Comparison of ENCODE assay signal across 8 mouse cellular contexts in genomic region chr3:93554379-93554980, GRCm38 (mm10). TPM values are rescaled to one million over a fixed set of nuclear protein-coding genes. Genes with fewer than 3 reads are reported as not detected.
DNase-seq lines count a peak whose midpoint lies in the region; ATAC-seq and TF ChIP-seq lines count a peak whose summit lies in the region.

No protein-coding gene starts in this region.

- peak overlapping the region; percentile 43 for H3K4me3 ChIP-seq in spleen, adult 2 months (ENCODE audit: extremely low read depth, insufficient read depth, insufficient read length)
- H3K4me3 ChIP-seq in embryonic fibroblast, embryonic 13.5 days (ENCODE audit: insufficient read depth, low read length), result peak overlapping the region; percentile 43
- peak overlapping the region; percentile 63 for H3K4me3 ChIP-seq in hindbrain, embryonic 15.5 days
- peak overlapping the region; percentile 67 for H3K4me3 ChIP-seq in stomach, postnatal 0 days (ENCODE audit: low read depth, low read length)

- TF ChIP-seq EP300 in stomach, postnatal 0 days (optimal IDR thresholded peaks at IDR 0.05), result no peak

- peak; percentile 57 for ATAC-seq in hindbrain, embryonic 15.5 days (ENCODE audit: low FRiP score, low read depth)
- ATAC-seq in stomach, postnatal 0 days (ENCODE audit: low FRiP score, low TSS enrichment), result peak; percentile 18
- ATAC-seq in frontal cortex, adult (ENCODE audit: low TSS enrichment), result no peak

- TF ChIP-seq POLR2A in spleen, adult 2 months (IDR thresholded peaks at IDR 0.05; ENCODE audit: low read depth, low read length), result no peak
- TF ChIP-seq POLR2A in embryonic fibroblast, embryonic 13.5 days (IDR thresholded peaks at IDR 0.05; ENCODE audit: low read depth, low read length), result no peak

- 0 out of 2 replicates have a peak, but pooled peaks cover 1% of the 10 kb centered on the region for H3K36me3 ChIP-seq in spleen, adult 2 months (ENCODE audit: control insufficient read depth, insufficient read depth, low read length)
- no peaks in the 10 kb centered on the region for H3K36me3 ChIP-seq in hindbrain, embryonic 15.5 days
- no peaks in the 10 kb centered on the region for H3K36me3 ChIP-seq in stomach, postnatal 0 days (ENCODE audit: control insufficient read depth, insufficient read depth, low read length)

- H3K27me3 ChIP-seq in spleen, adult 2 months (ENCODE audit: control insufficient read depth, insufficient read depth, low read length), result no peaks in the 10 kb centered on the region
- 0 out of 2 replicates have a peak, but pooled peaks cover 5% of the 10 kb centered on the region for H3K27me3 ChIP-seq in hindbrain, embryonic 15.5 days
- no peaks in the 10 kb centered on the region for H3K27me3 ChIP-seq in stomach, postnatal 0 days (ENCODE audit: control insufficient read depth, insufficient read depth, low read length)

- peak overlapping the region; percentile 42 for H3K27ac ChIP-seq in spleen, adult 2 months (ENCODE audit: insufficient read depth, low read length)
- peak overlapping the region; percentile 54 for H3K27ac ChIP-seq in embryonic fibroblast, embryonic 13.5 days (ENCODE audit: insufficient read depth, low read length)
- H3K27ac ChIP-seq in hindbrain, embryonic 15.5 days (replicated peaks), result peak overlapping the region; percentile 1; the same call in 1 of the 2 replicates
- peak overlapping the region; percentile 95 for H3K27ac ChIP-seq in stomach, postnatal 0 days (replicated peaks)

- no peak for DNase-seq in spleen, adult 2 months (ENCODE audit: low read depth in 1 of 2, low spot score in 2 of 2)
- no peak for DNase-seq in spleen, adult 12 weeks (ENCODE audit: low spot score)
- DNase-seq in lung, postnatal 14 days, result peak; percentile 34
- DNase-seq in stomach, postnatal 0 days (ENCODE audit: low spot score), result peak; percentile 15
- no peak for DNase-seq in ovary, adult 18-20 months (ENCODE audit: low spot score)

- peaks cover 43% of the 10 kb centered on the region for H3K4me1 ChIP-seq in spleen, adult 2 months (ENCODE audit: control insufficient read depth, insufficient read depth, insufficient read length)
- peaks cover 19% of the 10 kb centered on the region for H3K4me1 ChIP-seq in embryonic fibroblast, embryonic 13.5 days (ENCODE audit: control insufficient read depth, insufficient read depth, low read length)
- H3K4me1 ChIP-seq in hindbrain, embryonic 15.5 days (replicated peaks), result peaks cover 6% of the 10 kb centered on the region
- peaks cover 5% of the 10 kb centered on the region; the same call in 1 of the 2 replicates for H3K4me1 ChIP-seq in stomach, postnatal 0 days (replicated peaks; ENCODE audit: control insufficient read depth, insufficient read depth)

- TF ChIP-seq CTCF in spleen, adult 2 months (IDR thresholded peaks at IDR 0.05; ENCODE audit: extremely low read depth, insufficient read depth, insufficient read length, insufficient replicate concordance), result no peak
- TF ChIP-seq CTCF in embryonic fibroblast, embryonic 13.5 days (IDR thresholded peaks at IDR 0.05; ENCODE audit: borderline replicate concordance, insufficient read depth, low read length), result no peak
- TF ChIP-seq CTCF in stomach, postnatal 0 days (IDR thresholded peaks at IDR 0.05; ENCODE audit: low read depth), result no peak

- H3K9ac ChIP-seq in hindbrain, embryonic 15.5 days, result peak overlapping the region; percentile 11; the same call in 1 of the 2 replicates
- H3K9ac ChIP-seq in stomach, postnatal 0 days (ENCODE audit: low read length), result peak overlapping the region; percentile 35

- peak overlapping the region; percentile 98 for H3K4me2 ChIP-seq in hindbrain, embryonic 15.5 days
- H3K4me2 ChIP-seq in stomach, postnatal 0 days (replicated peaks; ENCODE audit: low read depth), result peak overlapping the region; percentile 76

- H3K9me3 ChIP-seq in hindbrain, embryonic 15.5 days, result no peaks in the 10 kb centered on the region
- no peaks in the 10 kb centered on the region for H3K9me3 ChIP-seq in stomach, postnatal 0 days (ENCODE audit: control insufficient read depth, low read length)

- 23% methylated on average over 12 of the region's 13 CpGs for WGBS in spleen, adult 2 months
- 23% methylated on average over 13 of the region's 13 CpGs for WGBS in hindbrain, embryonic 15.5 days
- 12% methylated on average over 13 of the region's 13 CpGs for WGBS in stomach, postnatal 0 days

RNA-seq across cellular contexts. Expression of gene S100a10, which starts 0.4 kb away (rescaled TPM):
- 36.2 and 39.0 TPM in 2 replicates for polyA plus RNA-seq in spleen, adult 2 months (2012; rRNA removed)
- polyA plus RNA-seq in embryonic fibroblast, embryonic 13.5 days (2011; ENCODE audit: insufficient read length, low read depth, missing spikeins), result 373 and 491 TPM in 2 replicates
- polyA plus RNA-seq in hindbrain, embryonic 15.5 days (2015; fragmentation: Nextera tagmentation; extraction: Ambion mirVana), result 168 and 205 TPM in 2 replicates
- 314 and 375 TPM in 2 replicates for polyA plus RNA-seq in stomach, postnatal 0 days (2015; fragmentation: Nextera tagmentation; extraction: Ambion mirVana)

RNA-seq across cellular contexts. Expression of gene S100a11, which starts 34.2 kb away (rescaled TPM):
- polyA plus RNA-seq in spleen, adult 2 months (2012; rRNA removed), result 69.2 and 72.5 TPM in 2 replicates
- 1,573 and 1,846 TPM in 2 replicates for polyA plus RNA-seq in embryonic fibroblast, embryonic 13.5 days (2011; ENCODE audit: insufficient read length, low read depth, missing spikeins)
- 206 and 231 TPM in 2 replicates for polyA plus RNA-seq in hindbrain, embryonic 15.5 days (2015; fragmentation: Nextera tagmentation; extraction: Ambion mirVana)
- polyA plus RNA-seq in stomach, postnatal 0 days (2015; fragmentation: Nextera tagmentation; extraction: Ambion mirVana), result 1,952 and 2,093 TPM in 2 replicates

Comparison
In these comparisons a context has a peak if more than half of its experiments do, and no peak if none do; other contexts are left out.
1. DNase-seq: peak in lung, postnatal 14 days (single experiment) and stomach, postnatal 0 days (single experiment); none in spleen, adult 2 months (0 of 2), spleen, adult 12 weeks (single experiment) and ovary, adult 18-20 months (single experiment).
2. H3K27ac ChIP-seq: peak in every context shown above with its lines; median percentile 95 in stomach, postnatal 0 days; 54 in embryonic fibroblast, embryonic 13.5 days; 42 in spleen, adult 2 months; 1 in hindbrain, embryonic 15.5 days.
3. Peak in every context shown above with its lines, with median percentiles within 50 percentile points of each other: H3K4me3 ChIP-seq.